Mouse (Mus musculus) urinary bladder, postnatal 36 days (tissue): Measurements from ENCODE around the gene Ints1.

ENCODE experiments used
- DNase-seq, 2 experiments: peaks; one replicate each; pipeline ENCODE4 v3.0.0; 2022; ENCODE audit warnings: low spot score in 2 of 2, mixed read lengths in 1 of 2

The Ints1 gene

DNA sequence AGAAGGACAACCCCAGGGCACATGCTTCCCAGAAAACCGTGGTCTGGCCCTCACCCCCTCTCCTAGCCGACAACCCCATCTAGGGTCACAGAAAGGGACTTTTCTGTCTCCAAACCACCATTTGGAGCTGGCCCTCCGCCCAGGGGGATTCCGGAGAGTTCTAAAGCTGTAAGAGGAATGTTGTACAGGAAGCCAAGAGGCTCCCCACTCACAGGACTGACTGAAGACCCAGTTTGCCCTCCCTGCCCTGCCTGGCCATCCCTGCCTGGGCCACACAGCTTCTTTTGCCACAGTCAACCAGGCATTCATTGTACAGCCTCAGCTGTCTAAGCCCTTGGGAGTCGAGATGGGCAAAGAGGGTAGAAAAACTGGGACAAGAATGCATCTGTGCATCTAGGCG lies 56.9 kb downstream of the Ints1 start:
- no peak for DNase-seq

DNA sequence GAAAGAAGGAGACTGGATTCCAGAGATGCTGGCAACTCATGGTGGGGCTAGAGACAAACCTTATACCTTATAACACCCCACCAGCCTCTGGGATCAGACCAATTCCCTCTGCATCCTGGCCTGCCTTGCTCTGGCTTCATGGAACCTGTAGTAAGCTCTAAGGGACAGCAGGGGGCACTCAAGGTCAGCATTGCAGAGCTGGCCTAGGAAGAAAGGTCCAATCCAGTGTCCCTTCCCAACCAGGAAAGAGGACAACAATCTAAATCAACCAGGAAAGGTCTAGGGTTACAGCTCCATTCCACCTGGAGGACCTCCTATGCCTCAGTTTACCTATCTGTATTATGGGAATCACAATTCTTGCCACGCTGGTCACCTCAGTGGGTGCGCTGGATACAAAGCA lies 57.8 kb downstream of the Ints1 start:
- DNase-seq: peak in 1 of 2 experiments; percentile 55

- DNase-seq: no peak
Observed at GRCm38 (mm10) chr5:139706496-139706895, 69.0 kb downstream of the Ints1 start.

DNA sequence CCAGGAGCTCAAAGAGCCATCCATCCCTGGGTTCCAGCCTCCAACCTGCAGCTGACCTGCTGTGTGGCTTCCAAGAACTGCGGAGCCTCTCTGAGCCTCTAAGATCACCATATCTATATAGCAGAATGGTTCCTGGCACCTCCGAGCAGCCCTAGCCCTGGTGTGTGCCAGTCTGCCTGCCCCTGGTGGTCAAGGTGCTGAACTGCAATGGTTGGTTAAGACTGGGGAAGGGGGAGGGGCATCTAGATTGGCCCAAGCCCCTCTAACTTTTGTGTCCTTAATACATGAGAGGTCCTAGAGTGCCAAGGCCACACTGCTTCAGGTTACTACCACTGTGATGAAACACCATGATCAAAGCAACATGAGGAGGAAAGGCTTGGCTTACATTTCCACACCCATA lies 72.6 kb downstream of the Ints1 start:
- no peak for DNase-seq

- no peak for DNase-seq
Observed at GRCm38 (mm10) chr5:139702236-139702635, 73.2 kb downstream of the Ints1 start.
